Mouse (Mus musculus): Measurements from ENCODE around the gene Atp1a2. TPM values are rescaled to one million over a fixed set of nuclear protein-coding genes. Genes with fewer than 3 reads are reported as not detected.
A peak's percentile ranks its signal among the peaks of the same experiment; 100 is the strongest.

Atp1a2 gene
- polyA plus RNA-seq, 1 experiment from 2014 or later = 2.9 TPM

DNA sequence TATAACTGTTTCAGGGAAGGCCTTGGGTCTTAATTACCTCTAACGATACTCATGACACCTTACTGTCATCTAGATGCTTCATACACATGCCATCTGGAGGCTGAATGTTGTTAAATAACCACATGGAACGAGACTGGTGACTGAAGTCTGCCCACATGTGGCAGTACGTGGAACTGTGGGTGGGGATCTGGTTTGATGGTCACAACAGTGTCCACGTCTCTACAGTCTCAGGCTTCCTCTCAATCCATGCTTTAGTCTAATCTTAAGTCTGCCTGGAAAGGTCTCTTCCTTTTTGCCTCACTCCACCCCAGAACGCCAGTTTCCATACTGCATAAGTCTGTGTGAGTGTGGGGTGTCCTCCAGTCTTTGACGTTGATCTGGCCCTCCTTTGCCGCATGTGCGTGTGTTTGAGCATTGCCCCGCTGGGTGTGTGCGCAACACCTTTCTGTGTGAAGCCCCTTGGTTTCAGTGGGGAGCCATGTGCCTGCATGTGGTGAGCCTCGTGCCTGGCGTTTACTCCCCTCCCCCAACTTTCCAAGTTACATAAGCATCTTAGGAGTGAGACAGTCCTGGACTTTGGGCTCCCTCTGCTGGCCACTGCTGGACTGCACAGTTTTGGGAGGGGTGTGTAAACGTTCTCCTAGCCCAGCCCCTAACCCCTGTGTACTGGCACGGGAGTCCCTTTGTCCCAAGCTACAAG is 12.0 kb upstream of the Atp1a2 start:
- H3K4me1 ChIP-seq = peaks cover 55% of the 10 kb centered on the region
- 1% methylated on average over 14 of the region's 14 CpGs for WGBS
- peak overlapping the region; percentile 51 for H3K9ac ChIP-seq
- peak overlapping the region; percentile 39 for H3K4me3 ChIP-seq (replicated peaks)
- H3K27me3 ChIP-seq = no peaks in the 10 kb centered on the region
- H3K36me3 ChIP-seq = no peaks in the 10 kb centered on the region
- ATAC-seq (replicated peaks; ENCODE audit: low FRiP score) = peak; percentile 75
- peak overlapping the region; percentile 80 for H3K4me2 ChIP-seq
- H3K27ac ChIP-seq = peak overlapping the region; percentile 93
- H3K9me3 ChIP-seq (replicated peaks) = no peaks in the 10 kb centered on the region

DNA sequence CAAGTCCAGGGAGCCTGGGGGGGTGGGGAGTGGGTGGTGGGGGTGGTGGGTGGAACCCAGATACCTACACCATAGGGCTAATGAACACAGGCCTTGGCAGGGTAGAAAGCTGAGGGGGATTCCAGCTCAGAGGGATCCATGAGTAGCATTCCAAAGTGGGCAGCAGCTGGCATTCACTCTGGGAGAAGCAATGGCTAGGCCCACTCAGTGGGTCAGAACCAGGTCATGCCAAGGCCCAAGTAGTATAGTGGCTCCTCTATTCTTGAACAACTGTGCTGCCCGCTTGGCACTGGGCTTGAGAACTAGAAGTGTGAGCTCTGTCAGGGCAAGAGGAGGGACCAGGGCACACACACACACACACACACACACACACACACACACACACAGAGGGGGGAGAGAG is 10.5 kb upstream of the Atp1a2 start:
- H3K9me3 ChIP-seq (replicated peaks) = no peaks in the 10 kb centered on the region
- no peak overlapping the region for H3K4me2 ChIP-seq
- no peaks in the 10 kb centered on the region for H3K27me3 ChIP-seq
- WGBS = 100% methylated on average over 1 of the region's 1 CpGs
- no peak overlapping the region for H3K9ac ChIP-seq
- no peak overlapping the region for H3K27ac ChIP-seq
- H3K36me3 ChIP-seq = no peaks in the 10 kb centered on the region
- H3K4me1 ChIP-seq = peaks cover 52% of the 10 kb centered on the region
- no peak overlapping the region for H3K4me3 ChIP-seq (replicated peaks)
- no peak for ATAC-seq (replicated peaks; ENCODE audit: low FRiP score)

DNA sequence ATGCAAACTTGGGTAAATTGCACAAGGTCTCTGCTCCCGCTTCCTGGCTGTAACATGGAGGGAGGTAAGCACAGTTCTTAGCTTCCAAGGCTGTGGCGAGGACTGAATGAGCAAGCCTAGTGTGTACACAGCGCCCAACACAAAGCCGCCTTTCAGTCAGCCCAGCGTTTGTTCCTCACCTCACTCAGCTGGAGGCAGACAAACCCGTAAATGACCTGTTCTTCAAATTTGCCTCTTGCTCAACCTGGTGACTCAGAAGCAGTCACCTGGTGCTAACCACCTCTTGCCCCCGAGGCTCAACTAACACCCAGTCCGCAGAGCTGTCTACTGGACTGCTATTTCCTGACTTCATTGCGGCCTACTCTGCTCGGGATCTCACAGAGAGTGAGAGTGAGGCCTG is 10.1 kb upstream of the Atp1a2 start:
- peaks cover 52% of the 10 kb centered on the region for H3K4me1 ChIP-seq
- no peak overlapping the region for H3K4me2 ChIP-seq
- no peaks in the 10 kb centered on the region for H3K9me3 ChIP-seq (replicated peaks)
- no peaks in the 10 kb centered on the region for H3K27me3 ChIP-seq
- no peak for ATAC-seq (replicated peaks; ENCODE audit: low FRiP score)
- H3K4me3 ChIP-seq (replicated peaks) = no peak overlapping the region
- peak overlapping the region; percentile 15; the same call in 1 of the 2 replicates for H3K27ac ChIP-seq
- no peaks in the 10 kb centered on the region for H3K36me3 ChIP-seq
- whole genome bisulfite sequencing = 64% methylated on average over 10 of the region's 10 CpGs
- no peak overlapping the region for H3K9ac ChIP-seq

- Histone ChIP-seq H3K4me1 (peaks cover 54% of the 10 kb centered on the region), H3K27me3 (no peaks in the 10 kb centered on the region), H3K9ac (no peak overlapping the region), H3K36me3 (no peaks in the 10 kb centered on the region), H3K9me3 (replicated peaks) (no peaks in the 10 kb centered on the region), H3K27ac (no peak overlapping the region), H3K4me3 (replicated peaks) (no peak overlapping the region), H3K4me2 (no peak overlapping the region)
- no peak for ATAC-seq (replicated peaks; ENCODE audit: low FRiP score)
- 51% methylated on average over 6 of the region's 6 CpGs for WGBS
These were observed 9.0 kb upstream of the Atp1a2 start for GRCm38 (mm10) chr1:172306885-172307284.

GRCm38 (mm10) chr1:172306196-172306595 is 8.3 kb upstream of the Atp1a2 start:
- no peak overlapping the region for H3K9ac ChIP-seq
- no peak for ATAC-seq (replicated peaks; ENCODE audit: low FRiP score)
- WGBS = 49% methylated on average over 4 of the region's 4 CpGs
- no peaks in the 10 kb centered on the region for H3K36me3 ChIP-seq
- H3K27me3 ChIP-seq = no peaks in the 10 kb centered on the region
- H3K4me3 ChIP-seq (replicated peaks) = no peak overlapping the region
- no peak overlapping the region for H3K27ac ChIP-seq
- H3K4me1 ChIP-seq = peaks cover 53% of the 10 kb centered on the region
- H3K4me2 ChIP-seq = no peak overlapping the region
- H3K9me3 ChIP-seq (replicated peaks) = no peaks in the 10 kb centered on the region

DNA sequence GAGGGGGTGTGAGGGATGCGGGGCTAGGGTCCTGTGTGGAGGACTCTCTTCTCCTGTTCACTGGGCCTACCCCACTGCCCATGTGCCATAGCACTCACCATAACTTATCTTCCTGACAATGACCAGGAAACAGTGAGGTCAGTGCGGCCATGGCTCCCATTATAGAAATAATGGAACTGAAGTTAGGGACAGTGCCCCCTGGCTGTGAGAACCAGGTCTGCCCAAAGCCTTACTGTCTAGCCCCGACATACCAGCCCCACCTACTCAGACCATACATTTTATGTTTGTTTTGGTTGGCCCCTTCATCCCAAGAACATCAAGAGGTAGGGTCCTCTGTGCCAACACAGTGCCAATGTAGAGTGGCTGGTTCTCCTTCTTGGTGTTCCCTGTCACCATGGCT is 7.8 kb upstream of the Atp1a2 start:
- no peak for ATAC-seq (replicated peaks; ENCODE audit: low FRiP score)
- H3K27me3 ChIP-seq = no peaks in the 10 kb centered on the region
- no peaks in the 10 kb centered on the region for H3K36me3 ChIP-seq
- whole genome bisulfite sequencing = 81% methylated on average over 3 of the region's 3 CpGs
- H3K4me1 ChIP-seq = peaks cover 48% of the 10 kb centered on the region
- H3K9me3 ChIP-seq (replicated peaks) = no peaks in the 10 kb centered on the region
- H3K27ac ChIP-seq = no peak overlapping the region
- H3K4me3 ChIP-seq (replicated peaks) = no peak overlapping the region
- H3K4me2 ChIP-seq = no peak overlapping the region
- H3K9ac ChIP-seq = no peak overlapping the region

GRCm38 (mm10) chr1:172305153-172305552 is 7.3 kb upstream of the Atp1a2 start:
- H3K27me3 ChIP-seq = no peaks in the 10 kb centered on the region
- H3K4me1 ChIP-seq = peaks cover 45% of the 10 kb centered on the region
- no peak for ATAC-seq (replicated peaks; ENCODE audit: low FRiP score)
- no peaks in the 10 kb centered on the region for H3K9me3 ChIP-seq (replicated peaks)
- no peak overlapping the region for H3K4me2 ChIP-seq
- H3K4me3 ChIP-seq (replicated peaks) = no peak overlapping the region
- no peak overlapping the region for H3K27ac ChIP-seq
- H3K9ac ChIP-seq = no peak overlapping the region
- H3K36me3 ChIP-seq = no peaks in the 10 kb centered on the region
- 87% methylated on average over 2 of the region's 2 CpGs for WGBS

DNA sequence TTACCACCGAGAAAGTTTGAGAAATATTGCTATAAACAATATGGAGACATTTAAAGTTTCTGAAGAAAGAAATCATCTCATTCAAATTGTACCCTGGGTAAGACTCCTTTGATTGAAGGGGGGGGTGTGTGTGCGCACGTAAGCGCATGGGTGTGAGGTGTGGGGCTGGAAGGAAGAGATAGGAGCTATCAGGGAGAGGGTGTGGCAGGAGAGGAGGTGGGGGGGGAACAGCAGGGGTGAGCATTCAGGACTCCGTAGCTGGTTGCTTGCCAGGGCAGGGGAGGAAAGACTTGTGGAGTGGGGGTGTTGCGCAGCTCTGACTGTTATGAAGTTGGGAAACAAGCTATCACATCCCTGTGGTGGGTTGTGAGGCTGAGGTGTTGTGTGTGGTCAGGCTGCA is 6.6 kb upstream of the Atp1a2 start:
- H3K27me3 ChIP-seq = no peaks in the 10 kb centered on the region
- 77% methylated on average over 6 of the region's 6 CpGs for WGBS

DNA sequence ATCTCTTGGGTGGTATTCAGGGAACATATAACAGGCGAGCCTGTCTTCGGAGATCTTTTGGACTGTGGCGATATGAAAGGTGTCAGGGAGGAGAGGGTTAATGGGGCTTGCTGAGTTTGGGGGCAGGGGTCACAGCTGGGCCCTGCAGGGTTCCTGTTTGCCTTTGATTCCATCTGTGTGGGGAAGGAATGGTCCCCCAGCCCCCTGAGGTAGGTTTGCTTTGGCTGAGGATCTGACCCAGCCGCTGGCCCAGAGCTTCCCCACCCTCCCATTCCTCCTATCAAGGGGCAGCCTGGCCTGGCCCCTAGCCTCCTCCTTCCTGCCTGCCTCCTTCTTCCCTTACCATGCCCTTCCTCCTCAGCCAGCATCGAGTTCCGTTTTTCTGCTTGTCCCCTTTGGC is 5.0 kb upstream of the Atp1a2 start:
- 14% methylated on average over 6 of the region's 6 CpGs for WGBS

More for the DNA sequence above, 6.6 kb upstream of the Atp1a2 start:
- no peak overlapping the region for H3K9ac ChIP-seq
- H3K4me2 ChIP-seq = no peak overlapping the region
- no peak overlapping the region for H3K4me3 ChIP-seq (replicated peaks)
- ATAC-seq (replicated peaks; ENCODE audit: low FRiP score) = no peak
- peaks cover 39% of the 10 kb centered on the region for H3K4me1 ChIP-seq
- no peaks in the 10 kb centered on the region for H3K36me3 ChIP-seq
- no peak overlapping the region for H3K27ac ChIP-seq
- H3K9me3 ChIP-seq (replicated peaks) = no peaks in the 10 kb centered on the region

GRCm38 (mm10) chr1:172302311-172302710 is 4.4 kb upstream of the Atp1a2 start:
- H3K4me3 ChIP-seq (replicated peaks) = no peak overlapping the region
- no peak for ATAC-seq (replicated peaks; ENCODE audit: low FRiP score)
- WGBS = 58% methylated on average over 3 of the region's 3 CpGs
- H3K36me3 ChIP-seq = no peaks in the 10 kb centered on the region
- peaks cover 43% of the 10 kb centered on the region for H3K4me1 ChIP-seq
- no peaks in the 10 kb centered on the region; the same call in 1 of the 2 replicates for H3K27me3 ChIP-seq
- H3K9ac ChIP-seq = no peak overlapping the region
- no peak overlapping the region for H3K4me2 ChIP-seq
- H3K9me3 ChIP-seq (replicated peaks) = no peaks in the 10 kb centered on the region
- no peak overlapping the region for H3K27ac ChIP-seq

More for the DNA sequence above, 5.0 kb upstream of the Atp1a2 start:
- ATAC-seq (replicated peaks; ENCODE audit: low FRiP score) = no peak
- Histone ChIP-seq H3K4me1 (peaks cover 38% of the 10 kb centered on the region), H3K4me3 (replicated peaks) (no peak overlapping the region), H3K9me3 (replicated peaks) (no peaks in the 10 kb centered on the region), H3K9ac (no peak overlapping the region), H3K4me2 (no peak overlapping the region), H3K27ac (no peak overlapping the region), H3K36me3 (no peaks in the 10 kb centered on the region), H3K27me3 (no peaks in the 10 kb centered on the region; the same call in 1 of the 2 replicates)

DNA sequence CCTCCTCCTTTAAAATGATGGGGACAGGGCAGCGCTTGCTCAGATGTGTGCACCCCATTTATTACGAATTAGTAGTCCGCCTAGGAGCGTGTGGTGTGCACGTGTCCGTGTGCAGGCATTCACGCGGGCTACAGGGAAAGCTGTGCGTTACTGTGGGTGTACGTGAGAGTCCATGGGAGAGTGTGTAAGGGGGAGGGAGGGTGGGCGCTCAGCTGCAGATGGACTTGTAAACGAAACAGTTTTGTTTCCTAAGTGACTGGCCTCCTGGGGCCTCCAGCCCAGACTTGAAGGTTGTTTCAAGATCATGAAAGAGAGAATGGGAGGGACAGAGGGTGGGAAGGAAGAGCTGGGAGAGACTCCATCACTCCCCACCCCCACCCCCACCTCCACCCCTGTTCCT is 3.3 kb upstream of the Atp1a2 start:
- WGBS = 51% methylated on average over 12 of the region's 12 CpGs
- H3K27me3 ChIP-seq = no peaks in the 10 kb centered on the region; the same call in 1 of the 2 replicates
- no peak for ATAC-seq (replicated peaks; ENCODE audit: low FRiP score)

DNA sequence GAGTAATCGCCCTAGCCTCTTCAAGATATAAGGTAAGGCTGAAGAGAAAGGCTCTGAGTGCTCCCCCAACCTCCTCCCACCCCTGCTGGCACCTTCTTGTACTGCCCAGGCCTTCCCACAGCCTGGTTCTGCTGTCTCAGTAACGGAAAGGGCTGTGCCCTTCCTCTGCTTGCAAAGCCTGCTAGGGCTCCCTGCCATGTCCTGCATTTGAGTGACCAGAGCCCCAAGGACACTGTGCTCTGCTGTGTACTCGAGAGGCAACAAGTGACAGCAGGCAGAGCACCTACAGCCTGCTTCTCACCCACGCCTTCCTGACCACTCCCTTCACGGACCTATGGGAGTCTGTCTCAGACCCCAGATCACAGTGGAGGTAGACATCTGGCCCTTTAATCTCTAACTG is 2.4 kb upstream of the Atp1a2 start:
- Histone ChIP-seq H3K27me3 (no peaks in the 10 kb centered on the region; the same call in 1 of the 2 replicates), H3K4me2 (no peak overlapping the region), H3K27ac (no peak overlapping the region), H3K4me3 (replicated peaks) (no peak overlapping the region), H3K36me3 (no peaks in the 10 kb centered on the region), H3K4me1 (peaks cover 54% of the 10 kb centered on the region), H3K9ac (no peak overlapping the region), H3K9me3 (replicated peaks) (no peaks in the 10 kb centered on the region)
- no peak for ATAC-seq (replicated peaks; ENCODE audit: low FRiP score)
- 68% methylated on average over 5 of the region's 5 CpGs for WGBS

More for the DNA sequence above, 3.3 kb upstream of the Atp1a2 start:
- Histone ChIP-seq H3K9me3 (replicated peaks) (no peaks in the 10 kb centered on the region), H3K9ac (no peak overlapping the region), H3K4me1 (peaks cover 47% of the 10 kb centered on the region), H3K4me3 (replicated peaks) (no peak overlapping the region), H3K4me2 (no peak overlapping the region), H3K36me3 (no peaks in the 10 kb centered on the region), H3K27ac (no peak overlapping the region)

DNA sequence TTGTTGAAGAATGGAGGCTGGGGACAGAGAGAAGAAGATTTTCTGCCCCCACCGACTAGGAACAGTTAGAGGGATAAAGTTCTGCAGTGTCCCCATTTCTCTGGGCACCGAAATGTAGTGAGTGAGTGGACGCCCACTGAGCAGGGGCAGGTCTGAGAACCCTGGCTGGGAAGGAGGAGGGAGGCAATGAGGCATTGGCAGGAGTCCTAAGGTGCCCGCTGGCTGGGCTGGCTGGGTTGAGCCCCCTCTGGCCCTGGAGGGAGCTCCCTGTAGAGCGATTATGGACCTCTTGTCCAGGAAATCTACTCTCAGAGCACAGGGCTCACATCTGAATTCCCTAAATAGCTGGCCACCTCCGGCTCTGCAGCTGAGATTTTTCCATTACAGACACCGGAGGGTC is 1.7 kb upstream of the Atp1a2 start:
- no peak overlapping the region for H3K4me2 ChIP-seq
- WGBS = 71% methylated on average over 7 of the region's 7 CpGs
- no peak for ATAC-seq (replicated peaks; ENCODE audit: low FRiP score)

More for the DNA sequence above, 1.7 kb upstream of the Atp1a2 start:
- Histone ChIP-seq H3K27me3 (no peaks in the 10 kb centered on the region; the same call in 1 of the 2 replicates), H3K36me3 (no peaks in the 10 kb centered on the region), H3K27ac (no peak overlapping the region), H3K9me3 (replicated peaks) (no peaks in the 10 kb centered on the region), H3K4me1 (peaks cover 60% of the 10 kb centered on the region), H3K9ac (no peak overlapping the region), H3K4me3 (replicated peaks) (no peak overlapping the region)

All from kidney, embryonic 15.5 days (tissue).